Mouse (Mus musculus) liver, adult 2 months (tissue): ENCODE results near the gene Dntt.

Experiments used
- CTCF ChIP-seq: fragments of 200-500 bp; IDR thresholded peaks from 2 replicates; pipeline ENCODE4 v1.5.1; 2011; ENCODE audit warnings: low read depth, low read length, control low read depth
- POLR2A ChIP-seq: fragments of 200-500 bp; IDR thresholded peaks from 2 replicates; pipeline ENCODE4 v1.6.1; 2011; ENCODE audit warnings: low read length, control low read depth; ENCODE audit not compliant: insufficient read depth; ENCODE audit errors: extremely low read depth

GRCm38 (mm10) chr19:41081589-41081988, 52.5 kb downstream of the Dntt start:
- no peak for TF ChIP-seq POLR2A
- TF ChIP-seq CTCF = no peak
